Mouse (Mus musculus) left cerebral cortex, adult 9 months (tissue): Measurements from ENCODE around the gene Tbc1d19.

Source experiments
- DNase-seq, 2 experiments: peaks; one replicate each; pipeline ENCODE4 v3.0.0; 2022; ENCODE audit warnings: low spot score in 2 of 2

The Tbc1d19 gene

GRCm38 (mm10) chr5:53809115-53809991 lies at the start of gene Tbc1d19:
Tbc1d19 (plus strand) TSS chr5:53809606.
- DNase-seq: peak; percentile 49 to 84

GRCm38 (mm10) chr5:53759912-53760311 lies 49.5 kb upstream of the Tbc1d19 start:
- DNase-seq: no peak

- no peak for DNase-seq
Observed at GRCm38 (mm10) chr5:53760914-53761313, 48.5 kb upstream of the Tbc1d19 start.

GRCm38 (mm10) chr5:53761346-53761745 lies 48.1 kb upstream of the Tbc1d19 start:
- no peak for DNase-seq

GRCm38 (mm10) chr5:53784818-53785520 lies 24.4 kb upstream of the Tbc1d19 start:
- DNase-seq: no peak

GRCm38 (mm10) chr5:53801379-53801778 lies 8.0 kb upstream of the Tbc1d19 start:
- DNase-seq: no peak

GRCm38 (mm10) chr5:53819711-53820110 lies 10.3 kb downstream of the Tbc1d19 start:
- no peak for DNase-seq

- DNase-seq: no peak
Observed at GRCm38 (mm10) chr5:53825886-53826285, 16.5 kb downstream of the Tbc1d19 start.

- no peak for DNase-seq
Observed at GRCm38 (mm10) chr5:53834489-53834888, 25.1 kb downstream of the Tbc1d19 start.

GRCm38 (mm10) chr5:53841256-53841655 lies 31.9 kb downstream of the Tbc1d19 start:
- no peak for DNase-seq

GRCm38 (mm10) chr5:53848294-53848942 lies 39.0 kb downstream of the Tbc1d19 start:
- DNase-seq: peak in 1 of 2 experiments; percentile 35

- no peak for DNase-seq
Observed at GRCm38 (mm10) chr5:53852574-53852973, 43.2 kb downstream of the Tbc1d19 start.

GRCm38 (mm10) chr5:53854561-53854960 lies 45.2 kb downstream of the Tbc1d19 start:
- DNase-seq: no peak

GRCm38 (mm10) chr5:53856011-53856410 lies 46.6 kb downstream of the Tbc1d19 start:
- no peak for DNase-seq

GRCm38 (mm10) chr5:53865146-53865545 lies 55.7 kb downstream of the Tbc1d19 start:
- DNase-seq: no peak

- DNase-seq: no peak
Observed at GRCm38 (mm10) chr5:53865991-53866390, 56.6 kb downstream of the Tbc1d19 start.

- peak in 1 of 2 experiments; percentile 58 for DNase-seq
Observed at GRCm38 (mm10) chr5:53871665-53872312, 62.4 kb downstream of the Tbc1d19 start.

- no peak for DNase-seq
Observed at GRCm38 (mm10) chr5:53874966-53875365, 65.6 kb downstream of the Tbc1d19 start.

GRCm38 (mm10) chr5:53880724-53881123 lies 71.3 kb downstream of the Tbc1d19 start:
- DNase-seq: no peak

- DNase-seq: no peak
Observed at GRCm38 (mm10) chr5:53881381-53881990, 72.1 kb downstream of the Tbc1d19 start.

- DNase-seq: no peak
Observed at GRCm38 (mm10) chr5:53901406-53901805, 92.0 kb downstream of the Tbc1d19 start.
